ENCODE assay signal across 26 mouse cellular contexts in genomic region chr2:38439973-38440372, GRCm38 (mm10).
"Had no signal": no experiment of that assay in that cellular context is flagged by ENCODE, and none has a peak within 500 bp of the region (broad histone marks: within the 10 kb centered on the region; RNA-seq: fewer than 3 reads in every experiment).

No protein-coding gene starts in this region.

- H3K27me3 ChIP-seq: heart, embryonic 13.5 days; heart, embryonic 15.5 days; hindbrain, embryonic 13.5 days; hindbrain, embryonic 15.5 days; kidney, embryonic 15.5 days; limb, embryonic 13.5 days; limb, embryonic 15.5 days had no signal

- H3K9ac ChIP-seq: heart, embryonic 13.5 days; heart, embryonic 15.5 days; hindbrain, embryonic 13.5 days; hindbrain, embryonic 15.5 days; kidney, embryonic 15.5 days; limb, embryonic 13.5 days; limb, embryonic 15.5 days; liver, embryonic 12.5 days; liver, embryonic 14.5 days had no signal

- H3K4me3 ChIP-seq: heart, embryonic 13.5 days; heart, embryonic 15.5 days; hindbrain, embryonic 13.5 days; hindbrain, embryonic 15.5 days; kidney, embryonic 15.5 days; limb, embryonic 13.5 days; limb, embryonic 15.5 days; liver, embryonic 12.5 days had no signal

- H3K9me3 ChIP-seq: heart, embryonic 13.5 days; heart, embryonic 15.5 days; hindbrain, embryonic 13.5 days; hindbrain, embryonic 15.5 days; kidney, embryonic 15.5 days; limb, embryonic 13.5 days; limb, embryonic 15.5 days; liver, embryonic 12.5 days had no signal

- H3K4me1 ChIP-seq: heart, embryonic 13.5 days; heart, embryonic 15.5 days; hindbrain, embryonic 13.5 days; hindbrain, embryonic 15.5 days; kidney, embryonic 15.5 days; limb, embryonic 15.5 days; liver, embryonic 12.5 days had no signal

- H3K36me3 ChIP-seq: heart, embryonic 13.5 days; heart, embryonic 15.5 days; hindbrain, embryonic 13.5 days; hindbrain, embryonic 15.5 days; kidney, embryonic 15.5 days; limb, embryonic 13.5 days; limb, embryonic 15.5 days; liver, embryonic 12.5 days had no signal

- H3K4me2 ChIP-seq: heart, embryonic 11.5 days; heart, embryonic 13.5 days; heart, embryonic 15.5 days; hindbrain, embryonic 13.5 days; hindbrain, embryonic 15.5 days; kidney, embryonic 15.5 days; limb, embryonic 13.5 days; limb, embryonic 15.5 days; liver, embryonic 12.5 days had no signal

- DNase-seq: gastrocnemius, postnatal 14 days; gastrocnemius, postnatal 36 days; heart, adult 18-20 months; heart, postnatal 14 days; heart, postnatal 36 days; kidney, adult 11 months; kidney, adult 2 months; kidney, adult 9 months; kidney, postnatal 14 days; kidney, postnatal 36 days; layer of hippocampus, adult 9-11 months; layer of hippocampus, postnatal 36 days; left cerebral cortex, postnatal 4 days had no signal

- ATAC-seq: hindbrain, postnatal 0 days; intestine, embryonic 16.5 days; liver, embryonic 12.5 days had no signal

- H3K27ac ChIP-seq: heart, embryonic 13.5 days; heart, embryonic 15.5 days; hindbrain, embryonic 13.5 days; hindbrain, embryonic 15.5 days; hindbrain, postnatal 0 days; kidney, embryonic 15.5 days; kidney, postnatal 0 days; limb, embryonic 13.5 days; limb, embryonic 15.5 days; liver, embryonic 12.5 days; liver, embryonic 14.5 days had no signal
